Mouse (Mus musculus): Measurements from ENCODE around the gene Vmn1r117.
"Not testable (repeated sequence)": the region's sequence is repeated elsewhere in the genome, so short reads cannot be mapped to it uniquely, and the experiment has no call there.

Gene Vmn1r117

DNA sequence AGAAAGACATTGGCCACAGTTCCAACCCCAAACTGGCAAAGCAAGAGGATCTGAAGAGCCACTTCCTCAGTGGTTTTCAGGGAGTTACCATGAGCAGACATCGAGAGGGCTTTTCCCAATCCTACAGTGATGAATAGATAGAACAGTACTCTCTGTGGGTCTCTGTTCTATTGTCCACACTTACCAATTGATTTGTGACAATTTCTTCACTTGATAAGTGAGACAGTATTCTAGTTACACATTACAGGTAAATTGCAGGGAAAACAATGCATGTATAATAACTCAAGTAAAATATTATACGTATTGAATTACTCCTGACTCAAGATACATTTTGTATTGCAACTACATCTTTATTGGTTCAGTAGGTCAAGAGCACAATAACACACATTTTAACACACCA, at the start of gene Vmn1r117:
Gene Vmn1r117 (minus strand): TSS at position 101 of the 400 bp plus-strand sequence.
- not testable (repeated sequence) for DNase-seq

DNA sequence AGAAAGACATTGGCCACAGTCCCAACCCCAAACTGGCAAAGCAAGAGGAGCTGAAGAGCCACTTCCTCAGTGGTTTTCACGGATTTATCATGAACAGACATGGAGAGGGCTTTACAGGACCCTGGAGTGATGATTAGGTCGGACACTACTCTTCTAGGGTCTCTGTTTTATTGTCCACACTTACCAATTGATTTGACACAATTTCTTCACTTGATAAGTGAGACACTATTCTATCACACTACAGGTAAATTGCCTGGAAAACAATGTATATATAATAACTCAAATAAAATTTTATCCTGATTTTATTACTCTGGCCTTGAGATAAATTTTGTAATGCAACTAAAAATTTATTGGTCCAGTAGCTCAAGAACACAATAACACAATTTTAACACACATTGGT, 28.3 kb upstream of the Vmn1r117 start, which contains the start of gene Vmn1r118:
Gene Vmn1r118 (minus strand): TSS at position 101 of the 400 bp plus-strand sequence.
- DNase-seq: not testable (repeated sequence)

DNA sequence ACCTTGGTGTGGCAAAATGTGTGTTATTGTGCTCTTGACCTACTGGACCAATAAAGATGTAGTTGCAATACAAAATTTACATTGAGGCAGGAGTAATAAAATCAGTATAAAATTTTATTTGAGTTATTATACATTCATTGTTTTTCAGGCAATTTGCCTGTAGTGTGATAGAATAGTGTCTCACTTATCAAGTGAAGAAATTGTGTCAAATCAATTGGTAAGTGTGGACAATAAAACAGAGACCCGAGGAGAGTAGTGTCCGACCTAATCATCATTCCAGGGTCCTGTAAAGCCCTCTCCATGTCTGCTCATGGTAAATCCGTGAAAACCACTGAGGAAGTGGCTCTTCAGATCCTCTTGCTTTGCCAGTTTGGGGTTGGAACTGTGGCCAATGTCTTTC, 12.0 kb downstream of the Vmn1r117 start, which contains the start of gene Vmn1r116:
Gene Vmn1r116 (plus strand): TSS at position 301 of the 400 bp plus-strand sequence.
- not testable (repeated sequence) for DNase-seq

DNA sequence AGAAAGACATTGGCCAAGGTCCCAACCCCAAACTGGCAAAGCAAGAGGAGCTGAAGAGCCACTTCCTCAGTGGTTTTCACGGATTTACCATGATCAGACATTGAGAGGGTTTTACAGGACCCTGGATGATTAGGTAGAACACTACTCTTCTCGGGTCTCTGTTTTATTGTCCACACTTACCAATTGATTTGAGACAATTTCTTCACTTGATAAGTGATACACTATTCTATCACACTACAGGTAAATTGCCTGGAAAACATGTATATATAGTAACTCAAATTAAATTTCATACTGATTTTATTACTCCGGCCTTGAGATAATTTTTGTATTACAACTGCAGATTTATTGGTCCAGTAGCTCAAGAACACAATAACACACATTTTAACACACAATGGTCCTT, 39.0 kb downstream of the Vmn1r117 start, which contains the start of gene Vmn1r115:
Gene Vmn1r115 (minus strand): TSS at position 101 of the 400 bp plus-strand sequence.
- DNase-seq: not testable (repeated sequence)

Measured in lung, adult 18-20 months (tissue).